In genomic region chr9:95405511-95405945, GRCm38 (mm10) we compare ENCODE assay signal across 8 mouse cellular contexts. TPM values are rescaled to one million over a fixed set of nuclear protein-coding genes. Genes with fewer than 3 reads are reported as not detected.
DNase-seq lines count a peak whose midpoint lies in the region; ATAC-seq and TF ChIP-seq lines count a peak whose summit lies in the region.

No protein-coding gene starts in this region.

- intact Hi-C loops in heart, adult 2 months (cut with DNase I): loop anchor here (5.0 kb wide), 1 partner anchor 663 kb away; no protein-coding TSS in a partner anchor
- intact Hi-C loops in left cerebral cortex, postnatal 4 days (cut with DNase I): loop anchor here (10.0 kb wide), 1 partner anchor 331 kb away; no protein-coding TSS in a partner anchor

- ATAC-seq in monocyte, adult 5-6 weeks (replicated peaks; ENCODE audit: insufficient number of reproducible peaks, low FRiP score, low TSS enrichment, poor library complexity, severe bottlenecking): no peak

- peak overlapping the region; percentile 88 for H3K27ac ChIP-seq in embryonic facial prominence, embryonic 10.5 days (replicated peaks)
- no peak overlapping the region for H3K27ac ChIP-seq in heart, adult 2 months
- peak overlapping the region; percentile 89 for H3K27ac ChIP-seq in midbrain, embryonic 10.5 days (replicated peaks)

- peaks cover 35% of the 10 kb centered on the region for H3K4me1 ChIP-seq in embryonic facial prominence, embryonic 10.5 days
- H3K4me1 ChIP-seq in heart, adult 2 months (ENCODE audit: control insufficient read depth, insufficient read depth, low read length): 0 out of 2 replicates have a peak, but pooled peaks cover 1% of the 10 kb centered on the region
- peaks cover 45% of the 10 kb centered on the region for H3K4me1 ChIP-seq in midbrain, embryonic 10.5 days

- TF ChIP-seq CTCF in heart, adult 2 months (IDR thresholded peaks at IDR 0.05): peak; percentile 76

- TF ChIP-seq POLR2A in heart, adult 2 months (IDR thresholded peaks at IDR 0.05; ENCODE audit: insufficient read depth, low read depth, low read length): no peak

- peaks cover 41% of the 10 kb centered on the region for H3K27me3 ChIP-seq in embryonic facial prominence, embryonic 10.5 days (replicated peaks; ENCODE audit: low read depth, poor library complexity, severe bottlenecking)
- peaks cover 12% of the 10 kb centered on the region; the same call in 1 of the 2 replicates for H3K27me3 ChIP-seq in heart, adult 2 months (ENCODE audit: control insufficient read depth, insufficient read depth, low read length)
- peaks cover 31% of the 10 kb centered on the region for H3K27me3 ChIP-seq in midbrain, embryonic 10.5 days (ENCODE audit: low read depth, poor library complexity, severe bottlenecking)

- H3K9me3 ChIP-seq in embryonic facial prominence, embryonic 10.5 days: no peaks in the 10 kb centered on the region
- no peaks in the 10 kb centered on the region for H3K9me3 ChIP-seq in midbrain, embryonic 10.5 days (replicated peaks)

- H3K4me3 ChIP-seq in embryonic facial prominence, embryonic 10.5 days: peak overlapping the region; percentile 82
- peak overlapping the region; percentile 65 for H3K4me3 ChIP-seq in heart, adult 2 months
- peak overlapping the region; percentile 84 for H3K4me3 ChIP-seq in midbrain, embryonic 10.5 days

- no peaks in the 10 kb centered on the region for H3K79me2 ChIP-seq in heart, adult 2 months (replicated peaks; ENCODE audit: control insufficient read depth, insufficient read depth, low read length)

- WGBS in embryonic facial prominence, embryonic 10.5 days: 2% methylated on average over 30 of the region's 30 CpGs
- under 1% methylated on average over 30 of the region's 30 CpGs for WGBS in heart, adult 2 months
- WGBS in midbrain, embryonic 10.5 days: under 1% methylated on average over 30 of the region's 30 CpGs

- DNase-seq in adrenal gland, adult 18-20 months (ENCODE audit: low spot score in 2 of 2): peak; percentile 79 to 86
- peak; percentile 75 for DNase-seq in embryonic facial prominence, embryonic 10.5 days (ENCODE audit: low spot score)
- peak; percentile 61 to 69 for DNase-seq in heart, adult 2 months
- peak; percentile 66 for DNase-seq in kidney, adult 18-20 months
- DNase-seq in left cerebral cortex, postnatal 4 days: peak; percentile 78
- DNase-seq in midbrain, embryonic 10.5 days (ENCODE audit: low spot score): peak; percentile 76
- DNase-seq in spleen, postnatal 10 days (ENCODE audit: low spot score in 2 of 2): peak; percentile 9 to 62

- TF ChIP-seq EP300 in heart, adult 2 months (IDR thresholded peaks at IDR 0.05; ENCODE audit: insufficient read depth, low read depth, low read length): no peak

- peak overlapping the region; percentile 64; the same call in 1 of the 2 replicates for H3K9ac ChIP-seq in heart, adult 2 months (ENCODE audit: low read depth, low read length)

- H3K36me3 ChIP-seq in embryonic facial prominence, embryonic 10.5 days (replicated peaks): 0 out of 2 replicates have a peak, but pooled peaks cover 2% of the 10 kb centered on the region
- H3K36me3 ChIP-seq in heart, adult 2 months (ENCODE audit: control insufficient read depth, insufficient read depth, low read length): no peaks in the 10 kb centered on the region
- peaks cover 14% of the 10 kb centered on the region for H3K36me3 ChIP-seq in midbrain, embryonic 10.5 days

RNA-seq across cellular contexts. Expression of gene Chst2, which starts 1.0 kb away (rescaled TPM):
- total RNA-seq in adrenal gland, adult 18-20 months (2021): 10 to 100 TPM; 10.6 to 30.0 TPM
- 3.4 and 3.9 TPM in 2 replicates for polyA plus RNA-seq in embryonic facial prominence, embryonic 10.5 days (2016; fragmentation: Nextera tagmentation; extraction: Ambion mirVana)
- 1 to 10 TPM; 1.1 to 1.2 TPM for total RNA-seq in heart, adult 2 months (2021)
- 0.29 and 0.38 TPM in 2 replicates for polyA plus RNA-seq in heart, adult 2 months (2012; rRNA removed)
- total RNA-seq in left cerebral cortex, postnatal 4 days (2021): 10 to 100 TPM; 53.2 to 63.3 TPM
- polyA plus RNA-seq in midbrain, embryonic 10.5 days (2016; fragmentation: Nextera tagmentation; extraction: Ambion mirVana): 8.8 TPM in 2 replicates
- 0.10 to 0.32 TPM (median 0.19 TPM) in 3 replicates for total RNA-seq in monocyte, adult 5-6 weeks (2017)
